Mouse (Mus musculus) stomach, adult 2 months (tissue): Measurements from ENCODE around the gene Mmp12. TPM values are rescaled to one million over a fixed set of nuclear protein-coding genes. Genes with fewer than 3 reads are reported as not detected.

ENCODE experiments used
- polyA plus RNA-seq: library from polyadenylated mRNA; depleted of rRNA; stranded (reverse); fragments of >200 nt; gene quantifications from 2 replicates; pipeline ENCODE4 v1.2.3, GENCODE M21; 2012; rRNA removed

Gene Mmp12
- polyA plus RNA-seq, result 0.19 and 0.30 TPM in 2 replicates

DNA sequence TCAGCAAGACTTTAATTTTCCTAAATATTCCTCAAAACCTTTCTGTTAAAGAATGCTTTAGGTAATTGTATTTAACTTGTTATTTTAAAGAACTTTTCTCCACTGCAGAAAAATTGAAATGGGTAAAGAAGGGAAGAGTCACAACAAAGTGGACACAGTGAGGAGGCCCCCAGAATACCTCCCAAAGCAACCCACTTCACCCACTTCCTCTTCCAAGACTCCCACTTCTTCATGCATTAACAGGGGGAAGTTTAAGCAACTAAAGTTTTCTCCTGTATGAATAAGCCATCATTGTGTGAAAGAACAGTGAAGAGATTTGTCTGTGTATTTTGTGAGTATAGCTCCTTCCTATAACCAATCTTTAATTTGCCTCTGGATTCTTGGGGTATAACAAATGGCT is at the start of gene Mmp12:
Gene Mmp12 (plus strand): TSS at position 275 of the 400 bp plus-strand sequence.

DNA sequence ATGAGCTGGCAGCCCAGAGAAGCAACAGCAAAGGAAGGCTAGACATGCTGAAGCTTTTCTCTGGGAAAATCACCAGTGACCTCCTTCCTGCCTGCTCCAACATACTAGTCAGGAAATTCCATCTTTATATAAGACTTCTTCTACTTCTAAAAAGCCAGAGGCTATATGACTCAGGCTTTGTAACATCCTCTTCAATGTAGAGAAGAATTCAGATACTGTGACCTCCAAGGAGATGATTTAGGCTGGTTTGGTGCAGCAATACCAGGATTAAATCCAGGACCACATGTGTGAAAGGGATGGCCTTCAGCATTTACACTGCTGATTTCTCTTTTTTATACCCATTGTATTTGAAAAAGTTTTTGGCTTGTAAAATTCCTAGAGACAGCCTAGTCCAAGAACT is 43.8 kb downstream of the Mmp12 start, which contains the start of gene Mmp1b:
Gene Mmp1b (minus strand): TSS at position 101 of the 400 bp plus-strand sequence.

Other genes starting within 250 kb of the Mmp12 start
- 0.02 and 0.18 TPM in 2 replicates for gene Dync2h1, start 159.9 kb upstream of the Mmp12 start, polyA plus RNA-seq
- 11.0 and 25.8 TPM in 2 replicates for gene Dcun1d5, start 159.9 kb upstream of the Mmp12 start, polyA plus RNA-seq
- gene Mmp13, start 71.9 kb upstream of the Mmp12 start, polyA plus RNA-seq, result 0.12 and 0.14 TPM in 2 replicates
- not detected in 2 replicates for gene Mmp1b, start 43.7 kb downstream of the Mmp12 start, polyA plus RNA-seq
- gene Mmp3, start 101.4 kb downstream of the Mmp12 start, polyA plus RNA-seq, result 0.26 and 0.38 TPM in 2 replicates
- gene Mmp10, start 158.0 kb downstream of the Mmp12 start, polyA plus RNA-seq, result 0.05 TPM in 1 of 2 replicates, not detected in the other
- gene Mmp8, start 214.1 kb downstream of the Mmp12 start, polyA plus RNA-seq, result not detected in 2 replicates
- gene Mmp27, start 227.0 kb downstream of the Mmp12 start, polyA plus RNA-seq, result not detected in 2 replicates